Mouse (Mus musculus) liver, embryonic 14.5 days (tissue): Measurements from ENCODE around the gene Gper1. TPM values are rescaled to one million over a fixed set of nuclear protein-coding genes. Genes with fewer than 3 reads are reported as not detected.
"Not testable (repeated sequence)": the region's sequence is repeated elsewhere in the genome, so short reads cannot be mapped to it uniquely, and the experiment has no call there.

Experiments used
- ATAC-seq: fragments of 200-750 bp; cut with Nextera tagmentation; 2 replicates; pipeline ENCODE4 v1.8.0; 2017; ENCODE audit warnings: moderate number of reproducible peaks, mild to moderate bottlenecking, moderate library complexity; ENCODE audit not compliant: insufficient read depth
- DNase-seq, 3 experiments: peaks; one replicate each; pipeline ENCODE4 v3.0.0-alpha.2; 2012 to 2013; ENCODE audit warnings: low read depth in 3 of 3, low spot score in 3 of 3
- H3K27ac ChIP-seq: fragments of 300-500 bp; sonication (generic); 2 replicates; pipeline ENCODE4 v1.5.1; 2014; ENCODE audit warnings: moderate library complexity, mild to moderate bottlenecking, control low read depth, inconsistent platforms
- H3K27me3 ChIP-seq: fragments of 300-500 bp; sonication (generic); 2 replicates; pipeline ENCODE4 v1.6.1; 2014; ENCODE audit warnings: mild to moderate bottlenecking, low read length, moderate library complexity; ENCODE audit not compliant: control insufficient read depth, insufficient read depth
- H3K36me3 ChIP-seq: fragments of 300-500 bp; sonication (generic); replicated peaks from 2 replicates; pipeline ENCODE4 v1.6.1; 2014; ENCODE audit warnings: low read depth; ENCODE audit not compliant: control insufficient read depth, insufficient read depth
- H3K4me1 ChIP-seq, 2 experiments: fragments of 200-500 bp in 1 of 2; fragments of 300-500 bp in 1 of 2; sonication (generic) in 1 of 2; replicated peaks; 2 replicates each; pipeline ENCODE4 v1.6.1; 2012 to 2014; ENCODE audit warnings: antibody characterized with exemption in 1 of 2, inconsistent platforms in 1 of 2, low read length in 1 of 2; ENCODE audit not compliant: control insufficient read depth in 2 of 2, insufficient read depth in 2 of 2
- H3K4me2 ChIP-seq: fragments of 300-500 bp; sonication (generic); 2 replicates; pipeline ENCODE4 v1.6.1; 2014; ENCODE audit warnings: low read depth, mild to moderate bottlenecking, control low read depth, moderate library complexity
- H3K4me3 ChIP-seq, 2 experiments: fragments of 200-500 bp in 1 of 2; fragments of 300-500 bp in 1 of 2; sonication (generic) in 1 of 2; 2 replicates each; pipeline ENCODE4 v1.5.1; 2012 to 2014; ENCODE audit warnings: low read depth in 2 of 2, low read length in 2 of 2, mild to moderate bottlenecking in 2 of 2, control low read depth in 1 of 2, inconsistent platforms in 1 of 2, moderate library complexity in 1 of 2; ENCODE audit not compliant: insufficient read depth in 1 of 2
- H3K9ac ChIP-seq: fragments of 300-500 bp; sonication (generic); replicated peaks from 2 replicates; pipeline ENCODE4 v1.6.1; 2014; ENCODE audit warnings: mild to moderate bottlenecking, control low read depth, moderate library complexity
- H3K9me3 ChIP-seq: fragments of 300-500 bp; sonication (generic); 2 replicates; pipeline ENCODE4 v1.6.1; 2016; ENCODE audit warnings: low read length, mixed read lengths; ENCODE audit not compliant: control insufficient read depth
- CTCF ChIP-seq: IDR thresholded peaks from 2 replicates; pipeline ENCODE4 v1.5.1; 2016; ENCODE audit warnings: antibody characterized with exemption, low read depth, control low read depth
- EP300 ChIP-seq: IDR thresholded peaks from 2 replicates; pipeline ENCODE4 v1.6.1; 2016; ENCODE audit warnings: antibody characterized with exemption, low read depth
- WGBS: fragments of 180-500 bp; shearing (Covaris S2); extraction: QIAGEN DNeasy Blood & Tissue Kit; methylation state at CpG from one replicate; pipeline ENCODE4 v1.1.7; 2014; ENCODE audit not compliant: insufficient replicate concordance; 5-methylcytosine and 5-hydroxymethylcytosine counted together
- polyA plus RNA-seq, 2 experiments: library from polyadenylated mRNA; depleted of rRNA in 1 of 2; stranded (reverse) in 1 of 2; unstranded in 1 of 2; fragments of >200 nt; fragmentation: Nextera tagmentation in 1 of 2; extraction: Ambion mirVana in 1 of 2; gene quantifications; 2 replicates each; pipeline versions ENCODE4 v1.2.1 to v1.2.3; 2012 to 2014

Gene Gper1
- polyA plus RNA-seq, 2 experiments = 0.07 to 0.20 TPM

DNA sequence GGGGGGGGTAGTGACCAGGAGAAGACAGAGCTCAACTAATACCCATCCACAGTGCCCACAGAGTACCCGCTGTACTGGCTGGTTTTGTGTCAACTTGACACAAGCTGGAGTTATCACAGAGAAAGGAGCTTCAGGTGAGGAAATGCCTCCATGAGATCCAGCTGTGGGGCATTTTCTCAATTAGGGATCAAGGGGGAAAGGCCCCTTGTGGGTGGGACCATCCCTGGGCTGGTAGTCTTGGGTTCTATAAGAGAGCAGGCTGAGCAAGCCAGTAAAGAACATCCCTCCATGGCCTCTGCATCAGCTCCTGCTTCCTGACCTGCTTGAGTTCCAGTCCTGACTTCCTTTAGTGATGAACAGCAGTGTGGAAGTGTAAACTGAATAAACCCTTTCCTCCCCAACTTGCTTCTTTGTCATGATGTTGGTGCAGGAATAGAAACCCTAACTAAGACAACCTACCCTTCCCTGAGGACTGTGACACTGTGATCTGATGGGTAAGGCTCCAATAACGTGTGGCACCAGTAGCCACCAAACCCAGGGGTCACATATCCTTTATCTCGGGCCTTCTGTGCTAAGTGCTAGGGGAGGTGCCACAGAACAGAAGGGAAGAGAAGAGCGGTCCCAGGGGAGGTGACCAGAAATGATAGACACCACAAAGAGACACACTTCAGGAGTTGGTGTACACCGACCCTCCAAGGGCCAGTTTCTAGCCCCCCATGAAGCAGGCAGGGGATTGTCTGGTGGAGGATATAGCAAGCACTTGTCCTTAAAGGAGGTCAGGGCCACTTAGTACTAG lies 32.4 kb upstream of the Gper1 start:
- peak; percentile 38 for TF ChIP-seq EP300
- peak; percentile 21 for ATAC-seq
- H3K27ac ChIP-seq = peak overlapping the region; percentile 100
- peak overlapping the region; percentile 96 for H3K9ac ChIP-seq
- H3K36me3 ChIP-seq = peaks cover 50% of the 10 kb centered on the region
- H3K9me3 ChIP-seq, H3K27me3 ChIP-seq: not testable (repeated sequence)
- H3K4me1 ChIP-seq = peaks cover 60 to 70% of the 10 kb centered on the region in 2 experiments
- peak overlapping the region; percentile 76 for H3K4me2 ChIP-seq
- 28% methylated on average over 5 of the region's 5 CpGs for WGBS
- H3K4me3 ChIP-seq = peak overlapping the region; percentile 70 to 71
- peak in 1 of 3 experiments; percentile 58 for DNase-seq

DNA sequence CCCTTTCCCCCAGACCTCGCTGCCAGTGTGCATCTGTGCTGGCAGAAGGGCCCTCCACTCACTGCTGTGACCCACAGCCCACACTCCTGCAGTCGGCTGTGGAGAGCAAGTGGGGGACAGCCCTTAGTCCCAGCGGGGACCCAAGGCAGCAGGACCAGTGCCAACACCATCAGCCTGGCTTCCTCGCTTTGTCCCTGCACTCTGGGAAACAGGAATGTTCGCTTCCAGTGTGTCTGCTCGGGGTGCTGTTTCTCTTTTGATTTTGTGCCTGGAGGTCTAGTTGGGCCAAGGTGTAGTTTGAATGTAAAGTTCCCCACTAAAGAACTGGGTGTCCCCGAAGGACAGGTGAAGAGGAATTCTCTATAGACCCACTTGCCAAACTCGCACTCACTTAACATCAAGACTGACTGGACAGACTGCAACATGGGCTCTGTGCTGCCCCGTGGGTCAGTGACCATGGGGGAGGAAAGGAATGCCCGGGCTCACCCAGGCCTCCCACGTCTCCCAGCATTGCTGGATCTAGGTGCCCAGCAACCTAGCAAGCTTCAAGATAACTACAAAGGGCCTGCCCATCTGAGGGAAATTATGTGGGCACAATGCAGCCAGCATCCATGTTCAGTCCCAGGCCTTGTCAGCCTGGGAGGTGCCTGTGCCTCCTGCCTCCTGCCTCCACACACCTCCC lies 31.5 kb upstream of the Gper1 start:
- 81% methylated on average over 11 of the region's 11 CpGs for WGBS
- Histone ChIP-seq H3K27ac (peak overlapping the region; percentile 100), H3K9me3 (no peaks in the 10 kb centered on the region)

DNA sequence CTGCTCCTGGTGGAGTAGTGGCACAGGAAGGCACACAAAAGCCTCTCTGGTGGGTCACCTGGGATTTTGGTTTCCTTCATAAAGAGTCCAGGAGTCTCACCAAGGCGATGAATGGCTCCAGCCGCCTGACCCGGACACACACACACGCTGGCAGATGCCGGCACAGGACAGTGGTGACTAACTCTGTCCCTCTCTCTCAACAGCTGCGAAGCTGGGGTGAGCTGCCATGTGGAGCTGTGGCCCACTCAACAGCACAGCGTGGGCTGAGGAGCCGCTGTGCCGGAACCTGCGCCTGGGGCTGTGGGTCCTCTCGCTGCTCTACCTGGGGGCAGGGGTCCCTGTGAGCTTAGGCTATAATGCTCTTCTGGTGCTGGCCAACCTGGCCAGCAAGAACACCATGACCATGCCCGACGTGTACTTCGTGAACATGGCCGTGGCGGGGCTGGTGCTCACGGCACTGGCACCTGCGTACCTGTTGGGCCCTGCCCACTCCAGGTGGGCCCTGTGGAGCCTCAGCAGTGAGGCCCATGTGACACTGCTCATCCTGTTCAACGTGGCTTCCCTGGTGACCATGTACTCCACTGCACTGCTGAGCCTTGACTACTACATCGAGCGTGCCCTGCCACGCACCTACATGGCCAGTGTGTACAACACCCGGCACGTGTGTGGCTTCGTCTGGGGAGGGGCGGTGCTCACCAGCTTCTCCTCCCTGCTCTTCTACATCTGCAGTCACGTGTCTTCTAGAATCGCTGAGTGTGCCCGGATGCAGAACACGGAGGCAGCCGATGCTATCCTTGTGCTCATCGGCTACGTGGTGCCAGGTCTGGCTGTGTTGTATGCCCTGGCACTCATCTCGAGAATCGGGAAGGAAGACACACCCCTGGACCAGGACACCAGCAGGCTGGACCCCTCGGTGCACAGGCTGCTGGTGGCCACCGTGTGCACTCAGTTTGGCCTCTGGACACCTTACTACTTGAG lies 30.4 kb upstream of the Gper1 start:
- DNase-seq (no peak), ATAC-seq (no peak)
- Histone ChIP-seq H3K4me1 (peaks cover 43 to 54% of the 10 kb centered on the region in 2 experiments), H3K9ac (no peak overlapping the region; the same call in 1 of the 2 replicates), H3K9me3 (no peaks in the 10 kb centered on the region), H3K4me3 (no peak overlapping the region; a peak in 1 of 4 replicates), H3K36me3 (peaks cover 45% of the 10 kb centered on the region), H3K27me3 (no peaks in the 10 kb centered on the region), H3K27ac (no peak overlapping the region), H3K4me2 (peak overlapping the region; percentile 76; the same call in 1 of the 2 replicates)
- TF ChIP-seq EP300 (no peak), CTCF (no peak)
- WGBS = 92% methylated on average over 37 of the region's 37 CpGs

More for the DNA sequence above, 31.5 kb upstream of the Gper1 start:
- peak overlapping the region; percentile 76 for H3K4me2 ChIP-seq
- ATAC-seq (no peak), DNase-seq (no peak)
- no peaks in the 10 kb centered on the region for H3K27me3 ChIP-seq
- peaks cover 45% of the 10 kb centered on the region for H3K36me3 ChIP-seq
- H3K9ac ChIP-seq = peak overlapping the region; percentile 96
- TF ChIP-seq EP300 (no peak), CTCF (no peak)
- H3K4me3 ChIP-seq = peak overlapping the region; percentile 70 to 71
- H3K4me1 ChIP-seq = peaks cover 51 to 63% of the 10 kb centered on the region in 2 experiments

DNA sequence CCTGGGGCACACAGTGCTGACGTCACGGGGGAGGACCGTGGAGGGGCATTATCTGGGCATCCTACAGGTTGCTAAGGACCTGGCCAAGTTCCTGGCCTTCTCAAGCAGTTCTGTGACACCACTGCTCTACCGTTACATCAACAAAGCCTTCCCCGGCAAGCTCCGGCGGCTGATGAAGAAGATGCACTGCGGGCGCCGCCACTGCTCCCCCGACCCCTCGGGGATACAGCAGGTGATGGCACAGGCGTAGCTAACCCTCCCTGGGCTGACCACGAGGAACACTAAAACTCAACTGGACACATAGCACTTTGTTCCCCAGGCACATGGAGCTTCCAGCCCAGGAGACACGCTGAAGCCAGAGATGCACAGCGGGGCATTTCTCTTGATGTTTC lies 29.8 kb upstream of the Gper1 start:
- peaks cover 45% of the 10 kb centered on the region for H3K36me3 ChIP-seq
- no peak overlapping the region for H3K9ac ChIP-seq
- DNase-seq (no peak), ATAC-seq (no peak)
- TF ChIP-seq EP300 (no peak), CTCF (no peak)
- H3K4me2 ChIP-seq = peak overlapping the region; percentile 0; the same call in 1 of the 2 replicates
- WGBS = 90% methylated on average over 16 of the region's 16 CpGs
- H3K4me1 ChIP-seq = peaks cover 40 to 54% of the 10 kb centered on the region in 2 experiments
- H3K27me3 ChIP-seq = no peaks in the 10 kb centered on the region
- H3K4me3 ChIP-seq = no peak overlapping the region
- H3K9me3 ChIP-seq = no peaks in the 10 kb centered on the region
- H3K27ac ChIP-seq = peak overlapping the region; percentile 75
